11 mouse cellular contexts compared by ENCODE assay signal in the genomic region with DNA sequence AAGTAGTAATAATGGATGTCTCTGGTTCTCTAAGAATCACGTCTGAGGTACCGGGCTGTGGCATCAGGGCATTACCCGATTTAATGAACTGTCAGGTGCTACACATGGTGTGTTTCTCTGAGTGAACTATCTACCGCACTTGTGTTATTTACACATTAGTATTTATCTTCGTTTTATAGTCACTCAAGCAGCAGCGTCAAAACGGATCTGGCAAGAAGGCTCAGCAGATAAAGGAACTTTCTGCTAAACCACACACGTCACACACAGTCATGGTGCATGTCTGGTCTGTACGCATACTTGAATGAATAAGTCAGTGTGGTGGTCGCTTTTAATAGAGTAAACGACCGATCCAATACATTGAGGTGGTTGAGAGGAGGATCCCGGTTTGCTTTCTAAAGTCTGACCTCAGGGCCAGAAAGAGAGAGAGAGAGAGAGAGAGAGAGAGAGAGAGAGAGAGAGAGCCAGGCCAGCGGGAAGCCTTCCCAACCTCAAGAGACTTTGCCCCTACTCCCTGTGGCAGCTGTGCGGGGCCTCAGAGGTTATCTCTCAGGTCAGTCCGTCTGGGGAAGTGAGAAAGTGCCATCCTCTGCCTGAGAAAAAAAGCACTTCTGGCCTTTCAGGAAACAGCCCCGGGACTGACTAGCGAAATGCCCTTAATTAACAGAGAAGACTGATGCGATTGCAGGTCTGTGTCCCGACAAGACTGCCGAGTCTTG. TPM values are rescaled to one million over a fixed set of nuclear protein-coding genes. Genes with fewer than 3 reads are reported as not detected.
A peak's percentile ranks its signal among the peaks of the same experiment; 100 is the strongest.
DNase-seq lines count a peak whose midpoint lies in the region; ATAC-seq lines count a peak whose summit lies in the region.
"Had no signal": no experiment of that assay in that cellular context is flagged by ENCODE, and none has a peak within 500 bp of the region (broad histone marks: within the 10 kb centered on the region; RNA-seq: fewer than 3 reads in every experiment).

No protein-coding gene starts in this region.

- H3K27ac ChIP-seq in midbrain, embryonic 11.5 days (ENCODE audit: low read depth, low read length): no peak overlapping the region
- H3K27ac ChIP-seq in midbrain, embryonic 15.5 days: no peak overlapping the region

- H3K4me2 ChIP-seq in midbrain, embryonic 11.5 days: no peak overlapping the region
- no peak overlapping the region for H3K4me2 ChIP-seq in midbrain, embryonic 15.5 days

- H3K9me3 ChIP-seq in midbrain, embryonic 11.5 days (ENCODE audit: control insufficient read depth, low read length): no peaks in the 10 kb centered on the region
- H3K9me3 ChIP-seq in midbrain, embryonic 15.5 days: no peaks in the 10 kb centered on the region

- DNase-seq in midbrain, embryonic 11.5 days (ENCODE audit: low spot score, missing footprints): peak; percentile 82
- DNase-seq in c-Kit-negative CD71-positive TER-119-positive erythroid progenitor cells, embryonic 14.5 days (ENCODE audit: low read depth, low spot score): peak; percentile 62
- DNase-seq in liver: peak; percentile 84
- DNase-seq in yolk sac, embryonic 10.5 days (ENCODE audit: low spot score): peak; percentile 88
- no peak for DNase-seq in thymus, postnatal 25 days
- DNase-seq in left cerebral cortex, postnatal 36 days (ENCODE audit: low spot score in 2 of 2): no peak
- DNase-seq: adrenal gland, adult 2 months; cerebellum, adult 2 months; layer of hippocampus, postnatal 36 days; lung, postnatal 10 days had no signal

- no peak for ATAC-seq in midbrain, embryonic 11.5 days (ENCODE audit: low FRiP score)
- no peak for ATAC-seq in midbrain, embryonic 15.5 days (replicated peaks)

- intact Hi-C loops in left cerebral cortex, postnatal 36 days (cut with DNase I): no loop called here

- no peaks in the 10 kb centered on the region for H3K36me3 ChIP-seq in midbrain, embryonic 11.5 days (ENCODE audit: control insufficient read depth, insufficient read depth, low read length)
- no peaks in the 10 kb centered on the region for H3K36me3 ChIP-seq in midbrain, embryonic 15.5 days (replicated peaks)

- H3K27me3 ChIP-seq in midbrain, embryonic 11.5 days (ENCODE audit: control insufficient read depth, insufficient read depth, low read length): peaks cover 8% of the 10 kb centered on the region
- peaks cover 17% of the 10 kb centered on the region for H3K27me3 ChIP-seq in midbrain, embryonic 15.5 days (replicated peaks)

- H3K4me3 ChIP-seq in midbrain, embryonic 11.5 days (ENCODE audit: low read depth, low read length): no peak overlapping the region
- no peak overlapping the region for H3K4me3 ChIP-seq in midbrain, embryonic 15.5 days

- H3K9ac ChIP-seq in midbrain, embryonic 11.5 days (ENCODE audit: low read length): no peak overlapping the region
- no peak overlapping the region for H3K9ac ChIP-seq in midbrain, embryonic 15.5 days

- 65% methylated on average over 21 of the region's 21 CpGs for WGBS in midbrain, embryonic 11.5 days
- 61% methylated on average over 21 of the region's 21 CpGs for WGBS in midbrain, embryonic 15.5 days

- peaks cover 9% of the 10 kb centered on the region for H3K4me1 ChIP-seq in midbrain, embryonic 11.5 days (ENCODE audit: control insufficient read depth, insufficient read depth, low read length)
- peaks cover 4% of the 10 kb centered on the region for H3K4me1 ChIP-seq in midbrain, embryonic 15.5 days

RNA-seq across cellular contexts. Expression of a gene that starts 4.7 kb away (rescaled TPM):
- 0.10 TPM in 1 of 2 replicates, not detected in the other for polyA plus RNA-seq in midbrain, embryonic 11.5 days (2014; fragmentation: Nextera tagmentation; extraction: Ambion mirVana)
- 0.10 and 0.28 TPM in 2 replicates for polyA plus RNA-seq in midbrain, embryonic 15.5 days (2015; fragmentation: Nextera tagmentation; extraction: Ambion mirVana)
- under 1 TPM; 0.32 to 0.35 TPM for total RNA-seq in left cerebral cortex, postnatal 36 days (2021)
- total RNA-seq: adrenal gland, adult 2 months had no signal

RNA-seq across cellular contexts. Expression of a gene that starts 29.7 kb away (rescaled TPM):
- polyA plus RNA-seq in midbrain, embryonic 11.5 days (2014; fragmentation: Nextera tagmentation; extraction: Ambion mirVana): 15.3 and 17.3 TPM in 2 replicates
- polyA plus RNA-seq in midbrain, embryonic 15.5 days (2015; fragmentation: Nextera tagmentation; extraction: Ambion mirVana): 22.5 and 23.7 TPM in 2 replicates
- total RNA-seq in left cerebral cortex, postnatal 36 days (2021): 1 to 10 TPM; 7.5 to 9.5 TPM

RNA-seq across cellular contexts. Expression of a gene that starts 39.4 kb away (rescaled TPM):
- polyA plus RNA-seq in midbrain, embryonic 11.5 days (2014; fragmentation: Nextera tagmentation; extraction: Ambion mirVana): 30.4 and 32.6 TPM in 2 replicates
- 65.8 and 71.3 TPM in 2 replicates for polyA plus RNA-seq in midbrain, embryonic 15.5 days (2015; fragmentation: Nextera tagmentation; extraction: Ambion mirVana)
- 10 to 100 TPM; 43.1 to 49.0 TPM for total RNA-seq in left cerebral cortex, postnatal 36 days (2021)

Comparison
In these comparisons a context has a peak if more than half of its experiments do, and no peak if none do; other contexts are left out.
1. DNase-seq: peak in midbrain, embryonic 11.5 days (single experiment), c-Kit-negative CD71-positive TER-119-positive erythroid progenitor cells, embryonic 14.5 days (single experiment), liver (single experiment) and yolk sac, embryonic 10.5 days (single experiment); none in thymus, postnatal 25 days (single experiment) and left cerebral cortex, postnatal 36 days (0 of 2).